Mouse (Mus musculus) MEL (cell line): Measurements from ENCODE around the gene Afg3l1.

ENCODE experiments used
- CHD2 ChIP-seq: IDR thresholded peaks from 2 replicates; pipeline ENCODE4 v1.6.1; 2011; ENCODE audit warnings: low read length, improper control_type of control experiment
- CTCF ChIP-seq, 3 experiments: IDR thresholded peaks in 2 of 3; conservative IDR thresholded peaks in 1 of 3; 2 replicates each; pipeline ENCODE4 v1.5.1; 2011 to 2012; ENCODE audit warnings: low read length in 3 of 3, low read depth in 2 of 3, mild to moderate bottlenecking in 2 of 3, improper control_type of control experiment in 1 of 3, inconsistent platforms in 1 of 3, mixed read lengths in 1 of 3, moderate library complexity in 1 of 3; ENCODE audit not compliant: control insufficient read depth in 1 of 3, insufficient read depth in 1 of 3, poor library complexity in 1 of 3, severe bottlenecking in 1 of 3
- ELF1 ChIP-seq: IDR thresholded peaks from 2 replicates; pipeline ENCODE4 v1.6.1; 2014; ENCODE audit warnings: low read depth, mild to moderate bottlenecking, inconsistent platforms, low read length, improper control_type of control experiment, moderate library complexity
- GATA1 ChIP-seq: IDR thresholded peaks from 2 replicates; pipeline ENCODE4 v1.6.1; 2011; ENCODE audit warnings: low read depth, low read length, improper control_type of control experiment
- KAT2A ChIP-seq: conservative IDR thresholded peaks from 2 replicates; pipeline ENCODE4 v1.6.1; 2012; ENCODE audit warnings: low read depth, low read length, improper control_type of control experiment, inconsistent platforms

DNA sequence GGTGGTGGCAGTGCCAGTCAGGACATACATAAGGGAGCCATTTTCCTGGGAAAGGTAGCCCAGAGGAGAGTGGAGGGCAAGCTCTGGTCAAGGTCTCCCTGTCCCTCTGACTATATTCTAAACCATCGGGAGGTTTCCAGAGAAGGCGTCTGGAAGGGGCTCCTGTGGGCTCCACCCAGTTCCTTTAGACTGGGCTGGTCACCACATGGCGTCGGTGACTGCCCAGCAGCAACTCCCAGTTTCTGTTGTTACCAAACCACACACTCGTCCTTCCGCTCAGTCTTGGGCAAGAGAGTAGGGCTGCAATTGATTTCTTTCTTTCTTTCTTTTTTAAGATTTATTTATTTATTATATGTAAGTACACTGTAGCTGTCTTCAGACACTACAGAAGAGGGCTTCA, 33.6 kb upstream of the Afg3l1 start:
- TF ChIP-seq KAT2A (no peak), CTCF (IDR thresholded peaks at IDR 0.05 in 2 of 3, conservative IDR thresholded peaks at IDR 0.05 in 1 of 3; ENCODE audit: control insufficient read depth in 1 of 3, insufficient read depth in 1 of 3, low read depth in 2 of 3, low read length in 3 of 3, poor library complexity in 1 of 3, severe bottlenecking in 1 of 3) (no peak), GATA1 (no peak), ELF1 (no peak), CHD2 (no peak)
